Mouse (Mus musculus) CD8-positive naive resting alpha-beta T cell, adult 2 months (primary cell): Measurements from ENCODE around the gene Lkaaear1.

Experiments used
- DNase-seq, 2 experiments: peaks; one replicate each; pipeline ENCODE4 v3.0.0; 2022; ENCODE audit warnings: low read depth in 2 of 2, low spot score in 2 of 2

Lkaaear1 gene

GRCm38 (mm10) chr2:181657441-181657840 lies 40.8 kb downstream of the Lkaaear1 start:
- DNase-seq = no peak

- no peak for DNase-seq
These were observed 41.5 kb downstream of the Lkaaear1 start, which contains the start of gene Gm29797 for GRCm38 (mm10) chr2:181656734-181657133. Gm29797 (plus strand) TSS chr2:181657034.

GRCm38 (mm10) chr2:181653523-181653922 lies 44.7 kb downstream of the Lkaaear1 start:
- no peak for DNase-seq

GRCm38 (mm10) chr2:181653065-181653464 lies 45.2 kb downstream of the Lkaaear1 start:
- no peak for DNase-seq

DNA sequence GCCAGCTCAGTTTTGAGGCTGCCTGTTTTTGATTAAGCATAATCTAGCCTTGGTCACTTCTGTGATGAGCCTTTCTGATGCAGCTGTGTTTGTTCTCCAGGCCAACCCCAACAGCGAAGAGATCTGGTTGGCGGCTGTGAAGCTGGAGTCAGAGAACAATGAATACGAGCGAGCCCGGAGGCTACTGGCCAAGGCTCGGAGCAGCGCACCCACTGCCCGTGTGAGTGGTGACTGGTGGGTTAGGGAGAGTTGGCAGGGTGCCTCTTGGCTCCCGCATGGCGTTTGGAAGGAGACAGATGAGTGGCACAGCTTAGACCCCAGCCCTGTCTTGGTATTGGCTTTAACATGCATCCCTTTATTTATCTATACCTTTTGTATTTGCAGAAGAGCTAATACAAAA lies 49.3 kb downstream of the Lkaaear1 start:
- DNase-seq = no peak
